Mouse (Mus musculus) Muller cell, postnatal 12 days (primary cell): Measurements from ENCODE around the gene Cnih1.
"Not testable (repeated sequence)": the region's sequence is repeated elsewhere in the genome, so short reads cannot be mapped to it uniquely, and the experiment has no call there.

Source experiments
- DNase-seq: peaks from one replicate; pipeline ENCODE4 v3.0.0-alpha.2; 2015; ENCODE audit errors: inconsistent ontology term

Cnih1 gene

DNA sequence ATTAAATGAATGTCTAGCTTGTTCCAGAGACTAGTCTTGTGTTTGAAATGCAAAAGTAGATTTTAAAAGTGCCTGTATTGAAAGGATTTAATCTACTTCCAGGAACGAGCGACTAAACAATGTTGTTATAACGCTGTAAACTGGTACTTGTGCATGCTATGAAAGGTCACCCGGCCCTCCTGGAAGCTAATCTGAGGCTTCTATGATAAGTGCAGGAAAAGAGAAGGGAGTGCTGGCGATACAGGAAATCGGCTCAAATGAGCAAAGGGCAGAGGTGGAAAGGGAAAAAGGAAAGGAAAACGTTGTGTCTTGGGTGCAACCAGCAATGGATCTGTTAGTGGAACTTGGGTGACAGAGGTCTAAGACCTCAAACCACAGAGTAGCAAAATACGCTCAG, 292 bp upstream of the Cnih1 start:
- DNase-seq = no peak

DNA sequence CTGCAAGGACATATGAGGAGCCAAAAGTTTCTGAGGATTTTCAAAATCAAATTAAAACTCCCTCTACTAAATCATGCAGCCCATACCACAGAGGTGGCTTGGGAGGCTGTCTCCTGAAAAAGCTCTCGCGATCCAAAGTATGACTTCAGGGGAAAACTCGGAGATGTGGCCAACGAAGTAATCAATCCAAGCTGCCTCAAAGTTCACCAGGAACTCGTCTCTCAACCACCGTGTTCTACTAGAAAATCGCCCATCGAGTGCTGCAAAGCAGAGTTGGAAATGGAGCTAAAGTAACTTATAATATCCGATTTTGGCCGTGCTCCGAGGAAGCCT, 791 bp downstream of the Cnih1 start:
- DNase-seq = no peak

DNA sequence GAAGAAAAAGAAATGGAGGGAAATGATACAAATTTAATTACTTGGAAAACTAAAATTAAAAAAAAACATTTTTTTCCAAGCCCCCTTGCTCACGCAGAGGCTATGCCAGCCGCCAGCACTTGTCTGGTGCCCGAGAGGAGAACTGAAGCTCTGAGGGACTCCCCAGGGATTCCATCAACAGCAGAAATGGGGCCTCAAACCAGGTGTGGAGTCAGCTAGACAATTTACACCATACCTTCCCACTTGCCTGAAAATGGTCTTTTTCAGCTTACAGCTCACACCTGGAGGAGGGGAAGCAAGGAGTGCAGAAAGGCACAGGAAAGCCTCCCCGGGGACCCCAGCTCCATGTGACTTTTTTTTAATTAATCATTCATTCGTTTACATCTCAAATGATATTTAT, 3.0 kb downstream of the Cnih1 start:
- no peak for DNase-seq

DNA sequence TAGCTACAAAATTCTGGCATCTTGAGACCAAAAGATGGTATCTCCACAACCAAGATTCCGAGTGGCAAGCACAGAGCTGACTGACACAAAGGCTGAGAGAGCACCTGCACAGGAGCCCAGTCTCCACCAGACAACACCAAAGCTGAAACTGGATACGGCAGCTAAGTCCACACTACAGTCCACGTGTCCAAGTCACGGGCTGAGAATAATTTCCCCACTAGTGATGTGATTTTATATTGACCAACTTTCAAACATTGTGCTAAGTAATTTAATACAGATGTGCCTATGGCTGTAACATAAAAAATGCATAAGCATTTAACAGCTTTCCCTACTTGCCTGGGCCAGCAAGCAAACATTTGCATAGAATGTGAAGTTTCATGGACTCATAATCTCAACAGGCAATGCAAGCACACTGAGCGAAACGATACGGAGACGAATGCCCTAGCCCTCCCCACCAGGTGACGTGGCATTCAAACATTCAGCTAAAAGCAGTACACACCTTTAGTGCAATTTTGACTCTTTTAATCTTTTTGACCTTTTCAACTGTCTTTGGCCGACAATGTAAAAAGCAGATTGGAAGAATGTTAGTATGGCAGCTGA, 4.8 kb downstream of the Cnih1 start:
- DNase-seq = no peak

DNA sequence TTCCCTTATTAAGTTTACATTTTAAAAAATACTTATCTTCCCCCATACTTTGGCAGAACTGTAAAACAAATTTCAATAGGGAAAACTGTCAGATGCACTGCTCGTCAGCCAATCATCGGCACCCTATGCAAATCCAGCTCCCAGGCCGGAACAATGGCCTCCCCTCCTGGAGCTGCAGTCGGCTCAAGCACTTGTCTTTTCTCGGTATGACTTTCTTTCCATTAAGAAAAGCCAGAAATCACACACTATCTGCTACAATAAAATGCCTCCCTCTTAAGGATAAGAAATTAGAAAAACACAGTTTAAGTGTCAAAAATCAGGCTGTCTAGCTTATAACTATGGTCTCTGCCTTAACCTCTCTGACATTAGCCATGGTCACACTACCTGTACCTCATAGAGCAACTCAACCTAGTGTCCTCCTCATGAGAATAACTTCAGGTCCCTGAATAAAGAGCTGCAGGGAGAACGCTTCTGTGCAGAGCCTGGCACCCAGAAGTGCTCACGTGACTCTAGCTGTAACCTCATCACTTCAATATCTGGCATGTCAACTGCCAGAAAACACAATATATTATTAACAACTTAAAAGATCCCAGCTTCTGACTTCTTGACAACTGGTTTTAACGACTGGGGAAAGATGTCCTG, 5.9 kb downstream of the Cnih1 start:
- DNase-seq = no peak

DNA sequence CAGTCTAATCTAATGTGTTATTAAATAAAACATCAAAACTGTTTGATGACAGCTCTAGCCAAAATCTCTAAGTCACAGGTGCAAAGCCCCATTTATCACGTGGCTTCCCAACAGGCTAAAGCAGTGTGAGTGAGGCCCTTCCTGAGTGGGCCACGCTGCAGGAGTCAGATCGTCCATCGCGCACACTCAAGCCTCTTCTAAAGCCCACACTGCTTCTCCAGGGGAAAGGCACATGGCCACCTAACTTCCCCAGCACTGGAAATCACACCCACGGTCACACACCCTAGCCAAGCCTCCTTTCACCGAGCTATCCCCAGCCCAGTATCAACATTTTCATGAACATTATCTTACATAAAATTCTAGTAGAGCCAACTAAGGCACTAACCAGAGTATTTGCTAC, 7.1 kb downstream of the Cnih1 start:
- DNase-seq = no peak

DNA sequence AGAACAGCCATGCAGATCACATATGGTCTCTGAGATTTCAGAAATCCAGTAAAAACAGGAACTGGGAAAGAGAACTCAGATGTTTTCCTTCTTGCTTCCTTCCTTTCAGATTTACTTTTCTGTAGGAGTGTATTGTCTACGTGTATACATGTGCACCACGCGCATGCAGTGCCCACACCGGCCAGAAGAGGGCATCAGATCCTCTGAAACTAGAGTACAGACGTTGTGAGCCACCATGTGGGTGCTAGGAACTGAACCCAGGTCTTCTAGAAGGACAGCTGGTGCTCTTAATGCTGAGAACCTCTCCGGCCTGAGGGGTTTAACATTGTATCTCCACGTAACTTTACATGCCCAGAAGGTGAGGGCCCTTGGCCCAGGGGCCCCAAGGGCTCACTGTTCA, 9.0 kb downstream of the Cnih1 start:
- DNase-seq = no peak

DNA sequence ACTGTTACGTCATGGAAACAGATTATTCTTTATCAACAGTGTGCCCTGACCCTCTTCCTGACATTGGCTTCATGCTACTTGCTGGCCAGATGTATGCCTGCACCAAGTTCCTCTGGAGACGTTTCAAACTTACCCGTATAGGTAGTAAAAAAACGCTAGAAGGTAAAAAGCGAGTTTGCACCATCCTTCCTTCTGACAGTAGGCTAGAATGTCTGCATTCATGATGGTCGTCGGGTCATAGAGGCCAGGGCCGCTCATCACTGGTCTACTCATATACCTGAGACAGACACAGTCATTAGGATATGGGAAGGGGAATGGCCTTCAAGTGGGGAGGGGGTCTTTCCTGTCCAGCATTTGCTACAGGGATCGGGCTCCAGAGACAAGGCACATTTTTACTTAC, 9.5 kb downstream of the Cnih1 start:
- DNase-seq = no peak

DNA sequence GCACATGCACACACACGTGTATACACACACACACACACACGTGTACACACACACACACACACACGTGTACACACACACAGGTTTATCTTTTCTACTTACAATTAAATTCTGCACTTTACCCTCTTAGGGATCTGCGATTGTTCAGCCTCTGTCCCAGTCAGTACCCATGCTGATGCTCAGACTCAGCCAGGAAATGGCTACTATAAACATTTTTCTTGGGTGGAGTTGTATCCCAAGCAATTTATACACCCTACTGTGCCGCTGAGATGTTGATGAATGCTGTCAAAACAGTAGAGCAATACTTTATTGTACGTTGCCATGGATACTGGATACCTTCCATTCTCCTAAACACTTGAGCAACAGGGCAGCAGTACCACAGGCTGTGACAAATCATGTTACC, 18.2 kb downstream of the Cnih1 start:
- no peak for DNase-seq

DNA sequence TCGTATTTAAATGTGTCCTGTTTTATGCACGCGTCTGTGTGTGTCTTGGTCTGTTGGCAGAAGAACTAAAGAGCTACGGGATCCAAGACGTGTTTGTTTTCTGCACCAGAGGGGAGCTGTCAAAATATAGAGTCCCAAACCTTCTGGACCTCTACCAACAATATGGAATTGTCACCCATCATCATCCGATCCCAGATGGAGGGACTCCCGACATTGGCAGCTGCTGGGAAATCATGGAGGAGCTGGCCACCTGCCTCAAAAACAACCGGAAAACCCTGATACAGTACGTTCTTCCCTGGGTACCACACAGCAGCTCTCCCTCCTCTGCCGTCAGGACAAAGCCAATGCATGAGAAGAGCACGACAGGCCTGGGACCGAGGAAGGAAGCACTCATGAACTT, 21.1 kb downstream of the Cnih1 start:
- DNase-seq = no peak

DNA sequence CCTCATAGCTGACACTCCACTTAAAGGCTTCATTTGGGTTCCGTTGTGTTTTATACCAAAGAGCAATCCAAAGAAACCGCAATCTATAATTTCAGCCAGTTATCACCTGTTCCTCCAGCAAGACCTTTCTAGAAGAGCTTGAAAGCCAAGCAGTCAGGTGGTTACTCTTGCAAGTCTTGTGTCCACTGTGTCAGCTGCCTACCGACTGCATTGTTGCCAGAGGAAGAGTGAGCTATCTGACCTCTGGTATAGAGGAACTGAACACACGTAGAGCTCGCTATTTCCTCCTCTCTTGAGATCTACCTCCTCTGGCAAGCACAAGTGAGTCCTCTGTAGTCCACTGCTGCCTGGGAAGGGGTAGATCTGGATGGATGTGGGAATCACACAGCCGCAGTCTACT, 27.0 kb downstream of the Cnih1 start:
- peak; percentile 11 for DNase-seq

DNA sequence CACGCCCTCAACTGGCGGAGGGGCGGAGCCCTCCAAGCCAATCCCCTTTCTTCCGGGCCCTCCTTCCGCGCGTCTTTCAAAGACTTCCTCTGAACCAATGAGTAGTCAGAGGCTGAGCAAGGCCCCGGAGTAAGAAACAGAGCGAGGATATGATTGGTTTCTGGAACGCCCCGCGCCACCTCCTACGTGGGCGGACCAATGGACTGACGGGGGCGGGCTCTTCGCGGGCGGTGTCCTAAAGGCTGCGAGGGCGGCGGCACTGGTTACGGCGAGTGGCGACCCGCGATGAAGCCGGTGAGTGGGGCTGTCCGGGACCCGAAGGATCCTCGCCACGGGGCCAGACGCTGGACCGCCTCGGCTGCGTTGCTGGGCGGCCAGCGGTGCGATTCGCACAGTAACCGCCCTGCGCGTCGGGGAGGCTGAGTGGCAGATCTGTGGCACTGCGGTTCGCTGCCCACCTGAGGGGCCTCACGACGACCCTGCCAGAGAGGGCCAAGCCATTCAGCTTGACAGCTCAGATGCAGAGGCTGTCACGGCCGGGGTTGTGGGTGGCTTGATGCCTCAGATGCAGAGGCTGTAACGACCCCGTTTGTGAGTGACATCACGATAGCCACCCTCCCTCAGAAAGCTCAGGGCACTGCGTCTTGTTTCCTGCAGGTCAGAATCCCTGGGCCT, 27.7 kb downstream of the Cnih1 start, which contains the start of gene Cdkn3:
Cdkn3 (plus strand) TSS at position 187 of the 675 bp plus-strand sequence.
- DNase-seq = peak; percentile 97

DNA sequence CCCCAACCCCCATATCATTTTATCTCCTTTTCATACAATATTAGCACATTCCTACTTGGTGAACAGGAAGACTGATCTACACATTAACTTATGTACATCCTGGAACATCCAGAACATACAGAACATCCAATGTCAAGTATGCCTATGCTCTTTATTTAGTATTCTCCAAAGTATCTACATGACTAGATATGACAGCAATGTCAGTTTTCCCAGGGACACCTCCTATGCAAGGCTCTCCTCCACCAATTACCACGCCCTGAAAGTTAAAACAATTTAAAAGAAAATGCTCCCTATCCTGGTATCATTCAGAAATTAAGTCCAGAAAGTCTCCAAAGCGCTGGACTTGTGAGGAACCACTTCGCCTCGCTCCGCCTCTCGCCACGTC, 28.2 kb downstream of the Cnih1 start:
- no peak for DNase-seq

DNA sequence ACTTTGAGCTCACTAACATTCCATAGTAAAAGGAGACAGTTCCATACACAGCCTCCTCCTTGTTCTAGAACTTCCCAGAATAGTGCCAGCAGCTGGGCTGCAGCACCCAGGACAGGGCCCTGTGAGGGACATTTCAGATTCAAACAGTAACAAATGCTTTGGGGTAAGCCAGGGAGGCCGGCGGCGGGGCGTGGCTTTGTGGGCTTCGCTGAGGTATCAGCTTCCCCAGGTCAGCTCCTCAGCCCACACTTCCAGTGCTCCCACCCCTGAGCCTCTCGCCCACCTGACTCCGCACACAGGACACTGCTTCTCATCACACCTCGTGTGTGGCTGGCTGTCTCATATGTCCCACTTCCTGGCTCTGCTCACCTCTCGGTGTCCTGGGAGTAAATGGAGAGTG, 30.5 kb downstream of the Cnih1 start:
- DNase-seq = no peak

DNA sequence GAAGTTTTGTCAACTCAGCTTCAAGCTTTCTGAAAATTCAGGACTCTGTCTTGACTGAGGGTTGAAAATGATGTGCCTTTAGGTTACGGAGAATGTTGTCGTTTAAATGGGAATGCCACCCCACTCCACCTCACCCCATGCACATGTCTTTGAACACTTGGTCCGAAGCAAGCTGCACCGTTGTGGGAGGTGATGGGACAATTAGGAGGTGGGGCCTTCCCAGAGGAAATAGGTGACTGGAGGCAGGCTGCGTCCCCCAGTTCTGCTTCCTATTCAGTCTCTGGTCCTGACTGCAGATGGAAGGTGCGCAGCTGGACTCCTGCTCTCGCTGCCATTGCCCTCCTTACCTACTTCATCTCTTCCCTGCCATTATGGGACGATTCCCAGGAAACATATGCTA, 32.4 kb downstream of the Cnih1 start:
- no peak for DNase-seq

DNA sequence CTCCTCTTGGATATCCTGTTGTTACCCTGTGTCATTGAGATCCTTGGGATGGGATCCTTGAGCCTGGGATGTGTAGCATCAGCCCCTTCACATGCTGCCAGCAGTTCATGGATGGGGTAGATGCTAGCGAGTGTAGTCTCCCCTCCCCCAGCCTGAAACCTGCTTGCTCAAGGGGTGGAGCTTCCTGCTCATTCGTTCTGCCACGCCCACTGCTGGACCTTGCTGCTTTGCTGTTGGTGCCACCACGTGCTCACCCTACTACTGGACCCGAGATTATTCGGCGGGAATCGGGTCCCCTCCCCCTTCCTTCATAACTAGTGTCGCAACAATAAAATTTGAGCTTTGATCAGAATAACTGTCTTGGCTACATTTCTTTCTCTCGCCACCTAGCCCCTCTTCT, 33.8 kb downstream of the Cnih1 start:
- DNase-seq = not testable (repeated sequence)

DNA sequence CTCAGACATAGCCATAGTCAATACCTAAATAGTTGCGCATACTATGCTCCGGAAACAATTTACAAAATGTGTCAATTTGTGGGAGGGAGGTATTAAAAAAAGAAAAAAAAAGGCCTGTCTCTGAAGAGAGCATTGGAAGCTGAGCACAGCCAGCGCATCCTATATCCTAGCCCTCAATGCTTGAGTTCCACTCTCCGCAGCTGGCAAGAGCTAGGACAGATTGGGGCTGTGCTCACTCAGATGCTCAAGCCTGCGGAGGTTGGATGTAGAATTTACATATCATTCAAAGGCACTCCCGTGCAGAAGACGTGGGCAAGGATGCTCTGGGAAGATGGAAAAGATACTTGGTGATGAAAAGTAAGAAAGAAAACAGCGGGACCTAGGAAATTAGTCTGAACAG, 42.8 kb downstream of the Cnih1 start:
- DNase-seq = no peak

DNA sequence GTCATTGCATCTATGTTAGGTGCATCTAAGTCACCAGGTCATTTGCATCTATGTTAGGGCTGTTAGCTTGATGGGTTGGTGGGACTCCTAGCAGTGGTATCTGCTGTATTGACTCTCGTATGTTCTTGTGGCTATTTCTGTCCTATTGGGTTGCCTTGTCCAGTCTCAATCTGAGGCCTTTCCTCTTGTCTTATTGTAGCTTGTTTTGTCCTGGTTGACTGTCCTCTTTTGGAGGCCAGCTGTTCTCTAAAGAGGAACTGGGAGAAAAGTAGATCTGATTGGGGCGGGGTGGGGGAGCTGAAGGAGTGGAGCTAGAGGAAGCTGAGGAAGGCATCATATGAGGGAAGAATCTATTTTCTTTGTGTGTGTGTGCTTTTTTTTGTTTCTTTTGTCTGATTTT, 45.5 kb downstream of the Cnih1 start:
- no peak for DNase-seq

DNA sequence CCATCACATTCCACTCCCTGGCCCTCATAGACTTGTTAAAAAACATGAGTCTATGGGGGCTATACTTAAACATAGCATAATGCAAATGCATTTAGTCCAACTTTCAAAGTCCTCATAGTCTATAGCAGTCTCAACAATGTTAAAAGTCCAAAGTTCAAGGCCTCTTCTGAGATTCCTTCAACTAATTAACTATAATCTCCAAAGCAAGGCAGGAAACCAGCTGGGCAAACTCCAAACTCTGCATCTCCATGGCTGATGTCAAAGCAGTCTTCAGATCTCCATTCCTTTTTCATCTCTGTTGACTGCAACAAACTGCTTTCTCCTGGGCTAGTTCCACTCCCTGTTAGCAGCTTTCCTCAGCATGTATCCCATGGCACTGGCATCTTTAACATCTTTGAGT, 50.9 kb downstream of the Cnih1 start:
- not testable (repeated sequence) for DNase-seq

DNA sequence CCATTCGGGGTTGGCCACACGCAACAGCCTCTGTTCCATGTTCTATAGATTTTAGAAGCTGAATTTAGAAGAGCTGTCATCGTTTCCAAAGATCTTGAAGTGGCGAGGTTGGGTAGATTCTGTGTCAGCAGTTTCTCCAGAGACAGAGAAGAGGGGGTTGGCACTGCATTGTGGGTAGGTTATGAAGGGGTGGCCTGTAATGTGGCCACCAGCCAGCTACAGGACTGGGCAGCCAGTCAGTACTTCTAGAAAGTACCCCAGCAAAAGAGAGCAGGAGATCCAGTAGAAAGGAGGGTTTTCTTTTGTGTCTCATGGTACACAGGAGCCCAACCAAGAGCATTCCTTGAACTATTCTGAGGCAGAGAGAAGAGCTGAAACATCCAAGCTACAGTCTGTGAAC, 51.8 kb downstream of the Cnih1 start:
- DNase-seq = no peak

DNA sequence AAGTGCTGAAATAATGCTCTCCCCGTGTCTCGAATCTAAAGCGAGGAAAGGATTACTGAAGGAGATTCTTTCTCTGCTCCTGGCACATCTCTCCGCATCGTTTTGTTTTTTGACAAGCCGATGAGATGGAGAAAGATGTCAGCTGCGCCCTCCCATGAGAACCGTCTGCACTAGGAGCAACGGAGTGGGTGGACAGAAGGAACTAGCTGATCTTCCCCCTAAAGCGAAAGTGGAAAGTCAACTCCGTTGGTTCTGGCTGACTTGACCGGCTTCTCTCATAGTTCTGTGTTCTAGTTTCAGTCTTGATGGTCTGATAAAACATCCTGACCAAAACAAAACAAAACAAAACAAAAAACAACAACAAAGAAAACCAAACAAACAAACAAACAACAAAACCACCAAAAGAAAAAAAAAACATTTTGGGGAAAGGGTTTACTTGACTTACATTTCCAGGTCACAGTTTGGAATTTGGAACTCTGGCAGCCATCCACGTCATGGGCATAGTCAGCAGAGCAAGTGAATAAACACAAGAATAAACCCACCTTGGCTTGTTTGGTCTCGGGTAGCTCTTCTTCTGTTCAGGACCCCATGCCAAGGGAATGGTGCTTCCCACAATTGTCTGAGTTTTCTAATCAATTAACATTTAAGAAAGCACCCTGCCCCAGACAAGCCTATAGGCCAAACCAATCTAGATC, 53.3 kb downstream of the Cnih1 start:
- no peak for DNase-seq

DNA sequence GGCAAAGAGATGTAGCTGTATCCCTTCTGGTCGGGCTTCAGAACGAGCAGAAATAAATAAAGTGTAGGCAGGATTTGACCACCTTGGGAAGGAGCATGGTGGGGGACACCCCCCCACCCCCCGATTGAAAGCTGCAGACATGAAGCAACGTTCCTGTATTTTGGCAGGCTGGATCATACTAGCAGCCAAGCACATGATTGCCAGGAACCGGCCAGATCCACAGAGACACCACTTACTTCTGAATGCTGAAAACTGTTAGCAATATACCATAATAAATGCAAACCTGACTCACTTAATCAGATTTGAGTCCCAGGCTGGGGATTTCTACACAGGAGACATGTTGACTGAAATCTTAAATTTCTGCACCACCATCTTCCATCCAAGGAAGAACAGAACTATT, 53.9 kb downstream of the Cnih1 start:
- DNase-seq = no peak

DNA sequence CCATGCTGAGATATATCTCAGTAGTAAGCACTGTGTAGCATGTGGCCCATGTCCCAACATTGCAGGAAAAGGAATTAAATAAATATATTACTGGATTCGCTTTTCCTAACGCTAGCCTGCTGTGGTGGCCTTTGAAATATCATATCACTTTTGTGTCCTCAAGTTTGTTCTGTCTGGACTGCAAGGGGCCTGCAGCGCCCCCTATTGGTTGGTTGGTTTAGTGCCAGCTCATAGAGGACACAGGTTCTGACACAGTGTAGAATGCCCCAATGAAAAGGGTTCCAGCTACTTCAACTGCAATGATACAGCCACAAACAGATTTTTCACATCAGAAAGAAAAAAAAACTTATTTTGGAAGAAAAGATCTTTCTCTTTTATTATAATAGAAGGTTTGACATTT, 62.5 kb downstream of the Cnih1 start:
- DNase-seq = no peak
